Mouse (Mus musculus) thymus, postnatal 14 days (tissue): Measurements from ENCODE around the gene A530084C06Rik.

ENCODE experiments used
- DNase-seq: peaks from one replicate; pipeline ENCODE4 v3.0.0; 2021

A530084C06Rik gene

DNA sequence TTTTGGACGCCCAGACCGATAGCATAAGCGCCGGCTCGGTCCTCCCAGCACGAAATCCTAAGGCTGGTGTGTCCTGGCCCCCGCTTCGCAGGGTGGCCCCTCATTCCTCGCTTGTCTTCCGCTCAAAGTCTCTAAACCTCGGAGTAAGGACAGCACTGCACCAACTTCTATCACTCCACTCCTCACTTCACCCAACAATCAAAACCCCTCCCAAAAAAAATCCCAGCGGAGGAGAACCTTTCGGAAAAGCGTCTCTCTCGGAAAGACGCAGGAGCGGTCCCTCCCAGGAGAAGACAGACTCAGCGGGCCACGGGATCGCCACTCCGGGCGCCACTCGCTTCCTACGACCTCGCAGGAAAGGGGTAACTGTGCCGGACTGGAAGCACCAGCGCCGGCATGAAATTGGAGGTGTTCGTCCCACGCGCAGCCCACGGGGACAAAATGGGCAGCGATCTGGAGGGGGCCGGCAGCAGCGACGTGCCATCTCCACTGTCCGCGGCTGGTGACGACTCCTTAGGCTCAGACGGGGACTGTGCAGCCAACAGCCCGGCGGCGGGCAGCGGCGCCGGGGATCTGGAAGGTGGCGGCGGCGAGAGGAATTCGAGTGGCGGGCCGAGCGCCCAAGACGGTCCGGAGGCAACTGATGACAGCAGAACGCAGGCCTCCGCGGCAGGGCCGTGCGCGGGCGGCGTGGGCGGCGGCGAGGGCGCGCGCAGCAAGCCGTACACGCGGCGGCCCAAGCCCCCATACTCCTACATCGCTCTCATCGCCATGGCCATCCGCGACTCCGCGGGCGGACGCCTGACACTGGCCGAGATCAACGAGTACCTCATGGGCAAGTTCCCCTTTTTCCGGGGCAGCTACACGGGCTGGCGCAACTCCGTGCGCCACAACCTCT lies at the start of gene A530084C06Rik:
A530084C06Rik (minus strand) TSS at position 813 of the 898 bp plus-strand sequence.
- DNase-seq = no peak

DNA sequence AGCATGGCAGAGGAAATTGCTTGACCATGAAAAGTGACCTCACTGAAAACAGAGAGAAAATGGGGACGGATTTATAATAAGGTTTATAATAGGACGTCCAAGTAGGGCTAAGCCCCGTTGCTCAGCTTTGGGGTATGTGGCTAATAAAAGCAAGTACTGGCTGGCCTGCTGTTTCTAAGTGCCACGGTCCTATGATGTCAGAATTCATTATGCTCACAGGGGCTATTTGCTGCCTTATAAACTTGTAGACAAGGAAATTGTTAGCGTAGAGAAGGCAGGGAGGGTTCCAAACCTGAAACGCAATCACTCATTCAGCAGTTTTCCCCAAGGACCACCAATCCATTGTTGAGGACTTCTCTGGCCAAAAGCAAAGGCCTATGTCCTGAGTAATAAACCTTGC lies 44.8 kb upstream of the A530084C06Rik start:
- no peak for DNase-seq

DNA sequence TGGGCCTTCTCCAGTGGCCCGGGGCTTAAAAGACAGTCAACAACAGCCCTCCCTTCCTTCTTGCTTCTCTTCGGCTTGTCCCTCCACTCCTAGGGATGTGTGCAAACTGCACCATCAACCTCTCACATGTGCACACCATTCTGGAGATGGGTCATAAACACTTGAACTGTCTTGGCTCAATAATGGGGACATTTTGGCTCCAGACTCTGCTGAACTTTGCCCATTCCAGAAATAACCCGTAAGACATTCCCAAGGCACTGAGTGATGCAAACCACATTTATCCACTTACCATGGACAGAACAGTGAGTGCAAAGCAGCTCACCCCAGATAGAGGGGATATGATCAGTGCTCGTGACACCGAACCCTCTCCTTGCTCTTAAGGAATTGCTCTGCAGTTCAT lies 40.4 kb upstream of the A530084C06Rik start:
- no peak for DNase-seq

DNA sequence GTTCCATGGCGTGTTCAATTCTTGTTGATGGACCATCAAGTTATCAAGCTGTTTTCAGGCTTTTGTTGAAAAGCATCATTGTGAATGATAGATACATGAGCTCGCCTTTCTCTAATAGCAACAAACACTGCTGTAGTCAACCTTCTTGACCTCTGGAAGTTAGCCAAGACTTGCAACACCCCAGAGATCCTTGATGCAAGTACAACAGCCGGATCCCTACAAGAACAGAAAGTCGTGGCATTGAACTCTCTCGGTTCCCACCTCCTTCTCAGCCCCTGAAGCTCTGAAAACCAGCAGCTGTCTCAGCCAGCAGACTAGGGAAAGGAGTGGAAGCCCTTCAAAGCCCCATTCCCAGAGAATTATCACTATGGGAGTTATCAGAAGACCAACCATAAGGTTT lies 28.2 kb upstream of the A530084C06Rik start:
- DNase-seq = no peak

DNA sequence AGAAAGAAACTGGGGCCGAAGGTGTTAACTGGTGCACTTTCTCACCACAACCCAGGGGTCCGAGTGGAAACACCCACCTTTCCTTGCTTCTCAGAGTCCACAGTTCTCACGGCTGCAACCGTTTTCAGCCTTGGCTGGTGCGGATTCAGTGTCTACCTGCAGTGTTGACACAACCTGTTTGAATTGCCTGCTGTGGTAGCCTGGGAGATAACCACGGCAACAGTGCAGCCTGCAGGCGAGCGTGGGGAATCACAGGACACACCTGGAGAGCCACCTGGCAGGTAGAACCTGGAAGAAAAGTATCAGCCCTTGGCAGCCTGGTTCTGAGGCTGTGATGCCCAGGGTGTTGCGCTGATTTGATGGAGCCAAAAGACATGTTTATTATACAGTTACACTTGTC lies 20.7 kb upstream of the A530084C06Rik start:
- no peak for DNase-seq

DNA sequence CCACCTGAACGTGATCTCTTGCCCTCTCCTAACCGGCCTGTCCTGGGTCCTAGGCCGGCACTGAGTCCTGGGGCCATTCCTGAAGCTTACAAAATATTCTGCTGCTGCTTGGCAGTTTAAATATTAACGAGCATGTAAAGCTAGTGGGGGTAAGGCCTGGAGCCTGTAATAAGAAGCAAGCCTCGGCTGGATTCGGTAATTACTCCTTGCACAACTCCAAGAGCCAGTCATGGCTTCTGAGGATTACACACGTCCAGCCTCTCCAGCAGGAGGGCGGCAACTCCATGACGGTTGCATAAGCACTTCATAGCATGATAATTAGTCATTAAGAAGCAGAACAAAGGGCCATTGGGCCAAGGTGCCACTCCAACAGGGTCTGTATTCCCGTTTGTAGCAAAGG lies 19.3 kb upstream of the A530084C06Rik start:
- DNase-seq = no peak

DNA sequence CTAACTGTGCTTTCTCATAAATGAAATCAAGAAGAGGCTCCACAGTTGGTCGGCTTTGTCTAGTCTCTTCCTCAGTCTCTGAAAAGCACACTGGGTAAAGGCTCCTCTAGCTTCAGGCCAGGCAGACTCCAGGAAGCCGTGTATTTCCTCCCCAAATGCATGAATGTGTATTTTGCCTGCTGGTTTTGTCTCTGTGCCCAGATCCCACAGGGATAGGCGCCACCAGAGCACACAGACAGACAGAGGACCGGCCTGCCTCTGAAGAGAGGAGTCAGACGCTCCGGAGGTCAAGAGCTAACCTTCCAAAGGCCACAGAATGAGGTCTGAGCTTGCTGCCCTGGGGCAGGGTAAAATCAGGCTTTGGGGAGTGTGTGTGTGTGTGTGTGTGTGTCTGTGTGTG lies 18.4 kb upstream of the A530084C06Rik start:
- DNase-seq = no peak

DNA sequence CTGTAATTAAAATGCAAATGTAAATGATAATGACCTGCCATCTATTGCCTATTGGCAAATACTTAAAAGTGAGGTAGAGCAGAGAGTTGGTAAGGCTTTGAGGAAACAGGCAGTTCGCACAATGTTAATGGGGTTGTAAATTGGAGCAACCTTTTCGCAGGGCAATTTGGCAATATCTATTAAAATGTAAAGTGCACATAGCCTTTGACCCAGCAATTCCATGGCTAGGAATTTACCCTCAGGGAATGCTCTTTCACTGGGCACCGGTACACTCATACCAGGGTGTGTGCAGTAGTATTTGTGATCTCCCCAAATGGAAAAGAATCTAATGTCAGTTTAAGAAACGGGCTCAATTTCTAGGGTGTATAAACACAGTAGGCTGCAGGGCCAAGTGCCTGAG lies 17.6 kb upstream of the A530084C06Rik start:
- no peak for DNase-seq

DNA sequence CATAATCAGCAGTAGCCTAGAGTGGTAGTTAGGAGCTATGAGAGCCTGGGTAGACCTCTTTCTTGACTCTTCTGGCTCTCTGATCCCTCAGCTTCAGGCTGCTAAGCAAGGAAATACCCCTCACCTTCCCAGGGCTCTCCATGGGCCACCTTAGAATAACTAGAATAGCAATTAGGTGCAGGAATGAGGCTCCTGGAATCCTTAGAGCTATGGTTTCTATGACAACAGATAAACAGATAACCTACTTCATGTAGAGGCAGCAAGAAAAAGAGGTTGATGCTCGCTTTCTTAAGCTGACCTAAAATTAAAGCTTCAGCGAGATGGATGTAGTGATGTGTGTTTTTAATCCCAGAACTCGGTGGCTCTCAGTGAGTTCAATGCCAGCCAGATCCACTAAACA lies 15.5 kb upstream of the A530084C06Rik start:
- no peak for DNase-seq

DNA sequence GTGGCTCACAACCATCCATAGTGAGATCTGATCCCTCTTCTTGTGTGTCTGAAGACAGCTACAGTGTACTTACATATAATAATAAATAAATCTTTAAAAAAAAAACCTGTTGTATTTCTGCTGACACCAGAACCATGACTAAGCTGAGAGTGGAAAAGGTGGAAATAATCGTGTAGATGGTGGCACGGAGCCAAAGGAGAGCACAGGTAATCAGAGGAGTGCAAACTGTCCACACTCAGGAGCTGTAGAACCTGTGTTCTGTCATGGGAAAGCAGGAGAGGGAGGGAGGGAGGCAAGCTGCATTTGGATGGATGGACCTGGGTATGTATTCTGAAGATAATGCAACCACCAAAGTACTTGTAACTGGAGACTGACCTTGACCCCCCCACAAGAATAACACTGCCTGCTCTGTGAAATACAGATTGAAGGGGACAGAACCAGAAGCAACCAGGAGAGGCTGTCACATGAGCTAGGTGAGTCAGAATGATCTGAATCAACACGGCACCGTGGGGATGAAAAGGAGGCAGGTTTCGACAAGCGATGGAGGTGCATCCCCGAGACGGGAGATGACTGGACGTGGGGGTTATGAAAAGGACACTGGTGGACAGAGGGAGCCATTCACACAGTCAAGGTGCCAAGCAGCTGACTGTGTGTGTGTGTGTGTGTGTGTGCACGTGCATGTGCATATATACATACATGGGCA lies 13.8 kb upstream of the A530084C06Rik start:
- no peak for DNase-seq

DNA sequence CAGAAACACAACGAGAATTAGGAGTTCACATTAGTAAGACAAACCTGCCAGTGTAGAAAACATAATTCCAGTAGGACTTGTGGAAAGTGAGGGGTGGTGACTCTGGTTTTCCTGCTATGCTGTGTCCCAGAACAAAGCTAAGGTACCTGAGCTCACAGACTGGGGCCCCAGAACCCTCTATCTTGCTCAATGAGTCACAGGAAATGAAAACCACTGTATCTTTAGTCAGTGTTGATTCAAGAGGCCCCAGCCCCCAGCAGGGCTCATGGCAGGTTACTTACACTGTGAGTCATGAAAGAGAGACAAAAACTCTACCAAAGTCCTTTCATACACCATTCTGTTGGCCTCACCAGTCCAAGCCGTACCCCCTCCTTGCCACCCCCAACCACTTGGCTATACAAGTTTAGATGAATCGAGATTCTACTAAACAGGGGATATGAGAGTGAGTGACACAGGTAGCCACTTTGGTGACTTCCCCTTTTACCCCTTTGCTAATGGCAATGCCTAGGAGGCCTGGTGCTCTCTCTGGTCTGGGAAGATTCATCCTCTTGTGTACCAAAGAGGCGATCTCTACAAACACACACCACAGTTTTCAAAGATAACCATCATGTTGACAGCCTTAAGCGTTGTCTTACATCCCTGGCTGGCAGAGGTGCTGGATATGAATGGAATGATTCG lies 8.6 kb upstream of the A530084C06Rik start:
- DNase-seq = no peak

DNA sequence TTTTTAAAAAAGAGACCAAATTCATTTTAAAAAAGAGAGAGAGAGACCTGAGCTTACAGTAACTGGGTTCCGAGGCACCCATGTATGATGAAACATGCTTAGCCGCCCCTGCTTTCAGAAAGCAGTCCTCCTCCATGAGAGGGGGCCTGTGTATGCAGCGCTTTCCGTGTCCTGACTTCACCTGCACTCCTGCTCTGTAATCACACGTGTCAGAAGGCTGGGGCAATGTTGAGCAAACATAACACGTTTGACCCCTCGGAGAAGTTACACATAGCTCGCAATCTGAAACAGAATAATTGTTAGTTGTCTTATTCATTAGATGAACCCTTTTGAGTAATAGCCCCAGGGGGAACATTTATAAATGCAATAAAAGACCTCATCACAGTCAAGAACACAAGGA lies 8.0 kb upstream of the A530084C06Rik start:
- DNase-seq = no peak

DNA sequence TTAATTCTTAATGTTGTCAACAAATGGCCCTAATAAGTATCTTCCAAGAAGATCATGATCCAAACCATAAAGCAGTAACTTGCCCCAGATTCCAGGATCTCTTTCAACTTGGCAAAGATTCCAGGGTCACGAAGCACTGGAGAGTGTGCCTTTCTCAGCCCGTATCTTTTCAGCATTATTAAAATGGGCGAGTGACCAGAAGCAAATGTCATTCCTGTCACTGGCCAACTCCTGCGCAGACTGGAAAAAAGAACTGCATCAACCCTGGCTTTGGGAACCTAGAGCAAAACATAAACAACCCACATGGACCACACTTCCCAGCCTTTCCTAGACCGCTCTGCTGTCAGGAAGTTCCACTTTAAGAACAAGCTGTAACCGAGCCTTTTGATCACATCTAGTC lies 5.3 kb upstream of the A530084C06Rik start:
- no peak for DNase-seq

DNA sequence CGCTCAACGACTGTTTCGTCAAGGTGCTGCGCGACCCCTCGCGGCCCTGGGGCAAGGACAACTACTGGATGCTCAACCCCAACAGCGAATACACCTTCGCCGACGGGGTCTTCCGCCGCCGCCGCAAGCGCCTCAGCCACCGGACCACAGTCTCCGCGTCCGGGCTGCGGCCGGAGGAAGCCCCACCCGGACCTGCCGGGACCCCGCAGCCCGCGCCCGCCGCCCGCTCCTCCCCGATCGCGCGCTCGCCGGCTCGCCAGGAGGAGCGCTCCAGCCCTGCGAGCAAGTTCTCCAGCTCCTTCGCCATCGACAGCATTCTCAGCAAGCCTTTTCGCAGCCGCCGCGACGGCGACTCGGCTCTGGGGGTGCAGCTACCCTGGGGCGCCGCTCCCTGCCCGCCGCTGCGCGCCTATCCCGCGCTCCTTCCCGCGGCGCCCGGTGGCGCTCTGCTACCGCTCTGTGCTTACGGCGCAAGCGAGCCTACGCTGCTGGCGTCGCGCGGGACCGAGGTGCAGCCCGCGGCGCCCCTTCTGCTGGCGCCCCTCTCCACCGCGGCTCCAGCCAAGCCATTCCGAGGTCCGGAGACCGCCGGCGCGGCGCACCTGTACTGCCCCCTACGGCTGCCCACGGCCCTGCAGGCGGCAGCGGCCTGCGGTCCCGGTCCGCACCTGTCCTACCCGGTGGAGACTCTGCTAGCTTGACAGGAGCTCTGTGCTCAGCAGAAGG lies 449 bp upstream of the A530084C06Rik start:
- DNase-seq = peak; percentile 55

DNA sequence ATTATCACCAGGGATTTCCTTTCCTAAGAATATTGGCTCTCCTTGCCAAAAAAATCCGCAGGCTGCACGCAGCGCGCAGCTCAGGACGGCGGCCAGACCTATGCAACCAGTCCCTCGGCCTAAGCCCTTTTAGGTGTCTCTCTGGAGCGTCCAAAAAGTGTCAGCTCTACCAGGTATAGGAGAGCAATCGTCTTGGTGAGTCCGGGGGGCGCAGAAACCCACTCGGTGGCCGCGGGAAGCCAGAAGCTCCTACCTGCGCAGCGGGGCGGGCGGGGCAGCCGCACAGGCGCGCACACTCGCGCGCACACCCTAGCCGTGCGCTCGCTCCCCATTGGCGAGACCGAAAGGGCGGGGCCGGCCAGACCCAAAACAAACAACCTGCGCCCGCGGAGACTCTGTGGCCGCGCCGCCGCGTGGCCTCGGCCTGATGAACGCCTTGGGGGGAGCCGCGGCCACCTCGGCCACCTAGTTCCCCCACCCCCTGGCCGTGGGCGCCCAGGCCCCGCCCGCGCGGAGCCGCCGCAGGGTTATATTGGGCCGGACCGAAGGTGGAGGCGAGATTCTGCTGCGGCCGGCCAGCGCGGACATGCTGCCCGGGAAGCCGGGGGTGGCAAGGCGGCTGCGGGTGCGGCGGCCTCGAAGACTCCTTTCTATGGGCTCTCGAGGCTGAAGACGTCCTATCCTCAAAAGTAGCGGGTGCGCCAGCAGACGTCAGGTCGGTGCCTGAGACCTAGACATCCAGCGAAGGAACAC lies 1.2 kb downstream of the A530084C06Rik start:
- DNase-seq = peak; percentile 18

DNA sequence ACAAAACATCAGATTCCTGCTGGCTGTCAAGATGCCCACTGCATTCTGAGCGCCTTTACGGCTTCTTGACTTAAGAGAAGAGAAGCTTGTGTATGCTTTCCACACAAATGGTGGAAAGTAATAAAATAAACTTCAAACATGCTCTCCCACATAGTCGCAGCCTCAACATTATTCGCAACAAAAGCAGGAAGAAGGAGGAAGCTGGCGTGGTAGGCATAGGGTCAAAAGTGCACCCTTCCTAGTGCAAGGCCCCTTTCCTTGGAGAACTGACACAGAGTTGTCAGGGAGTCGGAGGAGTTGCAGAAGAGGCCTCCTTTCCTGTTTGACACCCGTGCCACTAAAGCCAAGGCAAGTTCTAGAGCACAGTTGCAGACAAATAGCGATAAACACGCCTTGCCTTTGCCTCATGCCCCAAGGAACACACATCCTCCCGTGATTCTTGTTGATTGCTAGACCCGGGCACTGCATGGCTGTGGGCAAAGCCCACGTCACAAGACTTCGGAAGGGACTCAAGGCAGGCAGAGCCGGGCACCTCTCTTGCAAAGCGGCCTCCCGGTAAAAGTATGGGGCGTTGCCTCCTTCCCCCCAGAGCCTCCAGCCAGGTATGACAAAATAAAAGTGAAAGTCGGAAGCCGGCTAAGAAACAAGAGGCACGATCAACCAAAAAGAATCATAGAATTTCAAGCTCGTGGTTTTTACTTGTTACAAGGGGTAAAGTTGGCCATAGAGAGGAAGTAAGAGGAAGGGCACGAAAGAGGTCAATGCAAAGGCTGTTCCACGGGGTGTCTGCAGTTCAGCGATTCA lies 2.0 kb downstream of the A530084C06Rik start:
- no peak for DNase-seq

DNA sequence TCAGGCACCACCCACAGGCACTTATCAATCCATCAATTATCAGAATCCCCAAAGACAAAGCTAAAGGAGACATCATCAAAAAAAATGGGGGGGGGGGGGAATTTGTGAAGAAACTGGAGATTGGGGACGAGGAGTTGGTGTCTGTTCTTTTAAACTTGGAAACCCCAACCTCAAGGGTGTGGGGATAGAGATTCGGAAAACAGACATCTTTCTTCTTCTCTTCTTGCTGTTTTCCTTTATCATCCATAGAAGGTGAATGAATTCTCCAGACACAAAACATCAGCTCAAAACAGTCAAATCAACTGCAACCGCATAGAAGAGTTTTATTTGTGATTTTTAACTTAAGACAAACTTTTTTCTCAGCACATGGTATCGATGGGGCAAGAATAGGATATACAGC lies 3.3 kb downstream of the A530084C06Rik start, which contains the start of gene Foxq1:
Foxq1 (plus strand) TSS at position 301 of the 400 bp plus-strand sequence.
- DNase-seq = no peak

DNA sequence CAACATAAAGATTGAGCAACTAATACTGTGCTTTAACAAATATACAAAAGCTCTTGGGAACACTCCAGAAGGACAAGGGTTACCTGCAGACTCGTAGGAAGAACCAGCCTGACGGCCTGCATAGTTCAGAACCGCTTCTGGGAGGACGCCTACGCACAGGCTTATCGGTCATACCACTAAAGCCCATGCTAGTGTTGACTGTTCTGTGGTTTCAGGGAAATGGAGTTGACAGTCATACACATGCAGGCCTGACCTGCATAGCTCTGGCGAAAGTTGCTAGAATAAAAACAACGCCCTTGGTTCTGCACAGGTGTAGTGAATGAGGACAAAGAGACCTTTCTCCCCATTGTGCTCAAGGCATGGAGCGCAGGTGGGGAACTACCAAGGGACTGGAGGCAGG lies 11.5 kb downstream of the A530084C06Rik start:
- no peak for DNase-seq

DNA sequence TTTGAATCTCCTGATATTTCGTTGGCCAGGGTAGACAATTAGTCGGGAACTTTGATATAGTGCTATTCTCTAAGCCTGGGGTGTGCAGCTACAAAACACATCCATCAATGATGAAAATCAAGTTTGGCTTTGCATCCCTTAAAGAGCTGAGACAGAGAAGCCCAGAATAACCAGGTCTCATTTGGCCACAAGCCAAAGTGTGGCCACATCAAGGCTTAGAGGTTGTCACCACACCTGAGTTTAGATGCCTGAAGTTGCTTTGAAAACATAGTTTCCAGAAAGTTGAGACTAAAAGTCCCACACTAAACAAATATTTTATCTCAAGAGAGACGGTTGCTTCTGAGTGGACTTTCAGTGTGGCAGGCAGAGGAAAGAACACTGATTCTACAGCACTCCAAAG lies 11.9 kb downstream of the A530084C06Rik start:
- no peak for DNase-seq

DNA sequence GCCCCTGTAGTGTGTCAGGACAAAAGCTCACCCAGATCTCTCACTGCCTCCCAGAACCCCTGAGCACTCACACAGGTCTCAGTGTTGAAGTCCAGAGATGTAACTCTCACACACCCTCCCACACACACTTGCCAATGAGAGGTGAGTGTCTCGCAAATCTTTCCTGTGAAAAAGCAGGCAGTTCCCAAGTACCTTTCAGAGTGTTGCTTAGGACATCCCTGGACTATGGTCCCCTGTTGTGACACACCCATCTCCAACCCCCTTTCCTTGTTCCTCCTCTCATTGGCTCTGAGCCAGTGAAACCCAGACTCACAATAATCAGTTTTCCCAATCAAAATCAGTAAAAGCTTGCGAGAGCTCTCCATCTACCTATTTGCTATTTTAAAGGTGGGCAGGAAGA lies 12.3 kb downstream of the A530084C06Rik start:
- no peak for DNase-seq

DNA sequence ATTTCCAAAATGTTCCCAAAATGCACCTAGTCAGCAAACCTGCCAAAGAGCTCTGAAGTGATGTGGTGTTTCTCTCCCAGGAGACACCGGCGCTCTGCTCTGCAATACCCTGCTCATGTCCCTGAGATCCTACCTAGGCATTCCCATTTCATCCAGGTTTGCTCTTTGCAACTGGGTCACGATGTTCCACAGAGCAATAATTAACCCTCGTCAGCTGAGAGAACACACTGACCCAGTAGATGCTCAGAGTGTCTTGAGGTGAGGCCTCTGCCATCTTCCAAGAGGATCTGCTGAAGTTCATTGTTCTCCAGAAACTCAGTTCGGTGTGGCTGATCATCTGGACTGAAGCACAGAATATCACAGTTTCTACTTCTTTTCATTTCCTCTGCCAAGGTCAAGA lies 16.1 kb downstream of the A530084C06Rik start:
- no peak for DNase-seq
